Mouse (Mus musculus): ENCODE measurements around the gene Klhdc3.

The Klhdc3 gene

GRCm38 (mm10) chr17:46656054-46656453 lies 24.7 kb downstream of the Klhdc3 start:
- no peak for DNase-seq (ENCODE audit: low read depth, low spot score)

GRCm38 (mm10) chr17:46651755-46652547 lies 28.8 kb downstream of the Klhdc3 start:
- no peak for DNase-seq (ENCODE audit: low read depth, low spot score)

GRCm38 (mm10) chr17:46651292-46651691 lies 29.4 kb downstream of the Klhdc3 start:
- no peak for DNase-seq (ENCODE audit: low read depth, low spot score)

GRCm38 (mm10) chr17:46650232-46651031 lies 30.3 kb downstream of the Klhdc3 start, which contains the start of gene Cul7:
Cul7 (plus strand) TSS chr17:46650337.
- DNase-seq (ENCODE audit: low read depth, low spot score) = peak; percentile 54

GRCm38 (mm10) chr17:46649811-46650210 lies 30.9 kb downstream of the Klhdc3 start:
- no peak for DNase-seq (ENCODE audit: low read depth, low spot score)

- DNase-seq (ENCODE audit: low read depth, low spot score) = no peak
Observed at GRCm38 (mm10) chr17:46648436-46648835, 32.3 kb downstream of the Klhdc3 start.

- no peak for DNase-seq (ENCODE audit: low read depth, low spot score)
Observed at GRCm38 (mm10) chr17:46647279-46647678, 33.4 kb downstream of the Klhdc3 start.

GRCm38 (mm10) chr17:46646322-46646662 lies 34.4 kb downstream of the Klhdc3 start:
- DNase-seq (ENCODE audit: low read depth, low spot score) = no peak

GRCm38 (mm10) chr17:46645561-46646321 lies 35.0 kb downstream of the Klhdc3 start, which contains the start of the genes Klc4 and Mrpl2:
Klc4 (minus strand) TSS chr17:46646022.
Mrpl2 (plus strand) TSS chr17:46646229.
- peak; percentile 96 for DNase-seq (ENCODE audit: low read depth, low spot score)

- DNase-seq (ENCODE audit: low read depth, low spot score) = peak; percentile 22
Observed at GRCm38 (mm10) chr17:46644916-46645475, 35.7 kb downstream of the Klhdc3 start.

GRCm38 (mm10) chr17:46644152-46644805 lies 36.4 kb downstream of the Klhdc3 start:
- no peak for DNase-seq (ENCODE audit: low read depth, low spot score)

- DNase-seq (ENCODE audit: low read depth, low spot score) = no peak
Observed at GRCm38 (mm10) chr17:46642060-46642459, 38.7 kb downstream of the Klhdc3 start.

GRCm38 (mm10) chr17:46639929-46640328 lies 40.8 kb downstream of the Klhdc3 start:
- no peak for DNase-seq (ENCODE audit: low read depth, low spot score)

GRCm38 (mm10) chr17:46636831-46637523 lies 43.7 kb downstream of the Klhdc3 start:
- DNase-seq (ENCODE audit: low read depth, low spot score) = no peak

GRCm38 (mm10) chr17:46629685-46630441 lies 50.9 kb downstream of the Klhdc3 start:
- DNase-seq (ENCODE audit: low read depth, low spot score) = no peak

GRCm38 (mm10) chr17:46628791-46629684 lies 51.7 kb downstream of the Klhdc3 start, which contains the start of gene Ptk7:
Ptk7 (minus strand) TSS chr17:46629504.
- no peak for DNase-seq (ENCODE audit: low read depth, low spot score)

- no peak for DNase-seq (ENCODE audit: low read depth, low spot score)
Observed at GRCm38 (mm10) chr17:46628471-46628790, 52.3 kb downstream of the Klhdc3 start.

- DNase-seq (ENCODE audit: low read depth, low spot score) = no peak
Observed at GRCm38 (mm10) chr17:46627409-46627808, 53.3 kb downstream of the Klhdc3 start.

GRCm38 (mm10) chr17:46624598-46624997 lies 56.1 kb downstream of the Klhdc3 start:
- no peak for DNase-seq (ENCODE audit: low read depth, low spot score)
